Mouse (Mus musculus) CD4-positive helper T cell, adult 2 months (primary cell): ENCODE measurements at regions not wholly inside any gene's neighbourhood (a gene's known extent, or its start where the extent isn't known, plus 50 kb on each side); places are given as distances from the start of the nearest gene placed in this dataset.
"Not testable (repeated sequence)": the region's sequence is repeated elsewhere in the genome, so short reads cannot be mapped to it uniquely, and the experiment has no call there.

ENCODE experiments used
- DNase-seq: peaks from one replicate; pipeline ENCODE4 v3.0.0-alpha.2; 2012; ENCODE audit warnings: low read depth, missing footprints, low spot score

GRCm38 (mm10) chr10:69036096-69036495, 115.1 kb upstream of the Rhobtb1 start:
- DNase-seq = no peak

GRCm38 (mm10) chr10:69044171-69044651, 107.0 kb upstream of the Rhobtb1 start:
- DNase-seq = no peak

GRCm38 (mm10) chr10:69045275-69045674, 106.0 kb upstream of the Rhobtb1 start:
- DNase-seq = no peak

GRCm38 (mm10) chr10:69046008-69046555, 105.2 kb upstream of the Rhobtb1 start:
- DNase-seq = no peak

GRCm38 (mm10) chr10:69078008-69078407, 73.2 kb upstream of the Rhobtb1 start:
- DNase-seq = no peak

GRCm38 (mm10) chr10:69086184-69086583, 65.0 kb upstream of the Rhobtb1 start:
- no peak for DNase-seq

GRCm38 (mm10) chr10:69091872-69092271, 59.4 kb upstream of the Rhobtb1 start:
- DNase-seq = no peak

- no peak for DNase-seq
Measured at GRCm38 (mm10) chr10:69100021-69100420, 51.2 kb upstream of the Rhobtb1 start.

GRCm38 (mm10) chr10:69100742-69101141, 50.5 kb upstream of the Rhobtb1 start:
- not testable (repeated sequence) for DNase-seq
